Mouse (Mus musculus): ENCODE data around the gene Stat4.

Stat4 gene

DNA sequence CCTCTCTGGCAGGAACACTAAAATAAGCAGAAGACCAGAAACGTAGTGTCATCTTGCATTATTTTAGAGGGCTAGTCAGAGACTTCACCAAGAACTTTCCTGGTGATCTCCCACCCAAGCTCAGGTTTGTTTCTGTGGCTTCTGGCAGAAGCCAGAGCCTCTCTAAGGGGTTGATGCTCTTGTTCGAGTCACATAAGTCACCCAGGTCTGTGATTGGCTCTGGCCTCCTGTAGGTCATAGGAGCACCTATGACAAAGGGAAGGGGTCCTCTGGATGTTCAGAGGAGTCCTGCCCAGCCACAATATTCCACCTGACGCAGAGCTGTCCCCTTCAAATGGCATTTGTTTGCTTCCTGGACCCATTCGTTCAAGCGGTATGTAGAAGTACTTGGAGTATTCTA is at the start of gene Stat4:
Gene Stat4, plus strand, starts transcription at position 301 of the 400 bp plus-strand sequence.
- 84% methylated on average over 5 of the region's 5 CpGs for WGBS

GRCm38 (mm10) chr1:51938357-51938756 is 48.6 kb upstream of the Stat4 start:
- 95% methylated on average over 7 of the region's 7 CpGs for WGBS

DNA sequence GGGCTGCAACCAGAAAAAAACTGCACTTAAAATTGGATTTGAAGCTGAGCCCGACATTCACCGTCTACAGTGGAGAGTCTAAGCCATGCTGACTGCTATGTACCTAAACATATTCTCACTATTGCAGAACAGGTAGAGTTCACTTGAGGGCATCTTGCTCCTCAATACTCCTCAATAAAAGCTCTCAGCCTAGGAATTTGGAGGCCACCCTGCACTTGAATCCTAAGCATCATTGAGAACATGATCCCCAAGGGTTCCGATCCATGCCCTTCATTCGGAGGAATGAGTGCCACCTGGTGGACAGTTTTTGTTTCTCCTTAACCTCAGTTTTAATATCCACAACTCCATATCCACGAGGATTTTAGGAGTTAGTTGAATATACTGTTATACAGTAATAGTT is 42.2 kb upstream of the Stat4 start:
- WGBS = 30% methylated on average over 5 of the region's 5 CpGs

GRCm38 (mm10) chr1:51947116-51947515 is 39.8 kb upstream of the Stat4 start:
- 76% methylated on average over 4 of the region's 4 CpGs for WGBS

DNA sequence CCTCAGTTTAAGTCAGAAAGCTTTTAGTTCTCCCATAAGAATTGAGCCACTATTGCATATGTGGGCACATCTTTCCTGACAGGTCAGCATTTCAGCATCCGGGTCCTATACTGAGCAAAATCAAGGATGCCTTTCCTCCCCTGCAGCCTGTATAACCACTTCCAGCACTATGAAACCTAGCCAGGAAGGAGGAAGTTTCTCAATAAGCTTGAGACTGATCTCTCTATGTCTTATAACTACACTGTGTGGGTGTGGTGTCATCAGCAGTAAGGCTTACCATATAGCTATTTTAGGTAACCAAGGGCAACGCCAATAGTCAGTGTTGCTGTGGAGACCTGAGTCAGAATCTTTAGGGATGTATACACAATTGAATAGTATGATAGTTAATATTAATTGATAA is 22.3 kb upstream of the Stat4 start:
- 68% methylated on average over 2 of the region's 2 CpGs for WGBS

DNA sequence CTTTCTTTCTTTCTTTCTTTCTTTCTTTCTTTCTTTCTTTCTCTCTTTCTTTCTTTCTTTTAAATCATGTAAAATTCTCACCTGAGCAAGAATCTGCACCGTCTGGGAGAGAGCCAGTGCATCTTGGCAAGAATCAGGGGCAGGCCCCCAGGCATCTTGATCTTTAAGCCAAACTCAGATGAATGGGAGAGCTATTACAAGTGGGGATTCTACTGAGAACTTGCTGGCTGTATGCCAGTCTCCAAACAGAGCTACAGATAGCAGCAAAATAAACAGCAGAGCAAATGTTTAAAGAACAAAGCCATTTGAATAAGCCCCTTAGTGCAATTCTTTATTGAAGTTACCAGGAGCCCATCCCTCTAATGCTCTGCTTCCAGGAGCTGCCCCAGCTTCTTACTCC is 18.0 kb upstream of the Stat4 start:
- 45% methylated on average over 1 of the region's 1 CpGs for WGBS

GRCm38 (mm10) chr1:51970182-51970581 is 16.8 kb upstream of the Stat4 start:
- 67% methylated on average over 6 of the region's 6 CpGs for WGBS

GRCm38 (mm10) chr1:51975589-51975988 is 11.4 kb upstream of the Stat4 start:
- 94% methylated on average over 5 of the region's 5 CpGs for WGBS

DNA sequence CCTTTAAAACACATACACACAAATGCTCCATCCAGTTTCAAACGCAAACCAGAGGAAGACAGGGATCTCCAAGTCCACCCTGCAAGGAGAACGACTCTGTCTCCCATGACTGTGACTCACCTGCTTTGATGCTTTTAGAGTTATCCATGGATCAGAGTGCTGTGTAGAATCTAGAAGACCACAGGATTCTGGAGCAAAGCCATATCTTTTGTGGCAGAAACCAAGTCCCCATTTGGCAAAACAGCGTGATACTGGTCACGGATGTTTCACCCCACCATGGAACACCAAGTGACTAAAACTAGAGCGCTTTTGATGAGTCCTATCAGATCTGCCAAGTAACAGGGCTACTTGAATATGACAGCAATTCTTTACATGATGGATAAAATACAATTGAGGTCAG is 7.9 kb upstream of the Stat4 start:
- WGBS = 96% methylated on average over 5 of the region's 5 CpGs

- 49% methylated on average over 8 of the region's 8 CpGs for WGBS
Measured at GRCm38 (mm10) chr1:51991983-51992609, 5.1 kb downstream of the Stat4 start.

DNA sequence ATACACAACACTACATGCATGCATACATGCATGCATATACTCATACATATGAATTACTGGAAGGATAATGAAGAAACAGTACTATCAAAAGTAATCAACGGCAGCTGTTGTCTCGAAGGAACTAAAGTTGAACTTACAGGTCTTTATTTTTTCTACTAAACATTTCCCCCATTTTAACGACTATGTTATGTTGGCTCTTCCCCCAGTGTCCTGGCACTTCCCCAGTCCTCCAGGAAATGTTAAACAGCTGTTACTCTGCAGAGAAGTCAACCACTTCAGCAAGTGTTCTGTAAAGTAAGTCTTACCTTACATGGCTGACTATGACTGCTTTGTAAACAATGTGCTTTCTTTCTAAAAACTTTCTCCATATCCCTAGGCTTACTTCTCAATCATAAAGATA is 9.1 kb downstream of the Stat4 start:
- WGBS = 61% methylated on average over 3 of the region's 3 CpGs

DNA sequence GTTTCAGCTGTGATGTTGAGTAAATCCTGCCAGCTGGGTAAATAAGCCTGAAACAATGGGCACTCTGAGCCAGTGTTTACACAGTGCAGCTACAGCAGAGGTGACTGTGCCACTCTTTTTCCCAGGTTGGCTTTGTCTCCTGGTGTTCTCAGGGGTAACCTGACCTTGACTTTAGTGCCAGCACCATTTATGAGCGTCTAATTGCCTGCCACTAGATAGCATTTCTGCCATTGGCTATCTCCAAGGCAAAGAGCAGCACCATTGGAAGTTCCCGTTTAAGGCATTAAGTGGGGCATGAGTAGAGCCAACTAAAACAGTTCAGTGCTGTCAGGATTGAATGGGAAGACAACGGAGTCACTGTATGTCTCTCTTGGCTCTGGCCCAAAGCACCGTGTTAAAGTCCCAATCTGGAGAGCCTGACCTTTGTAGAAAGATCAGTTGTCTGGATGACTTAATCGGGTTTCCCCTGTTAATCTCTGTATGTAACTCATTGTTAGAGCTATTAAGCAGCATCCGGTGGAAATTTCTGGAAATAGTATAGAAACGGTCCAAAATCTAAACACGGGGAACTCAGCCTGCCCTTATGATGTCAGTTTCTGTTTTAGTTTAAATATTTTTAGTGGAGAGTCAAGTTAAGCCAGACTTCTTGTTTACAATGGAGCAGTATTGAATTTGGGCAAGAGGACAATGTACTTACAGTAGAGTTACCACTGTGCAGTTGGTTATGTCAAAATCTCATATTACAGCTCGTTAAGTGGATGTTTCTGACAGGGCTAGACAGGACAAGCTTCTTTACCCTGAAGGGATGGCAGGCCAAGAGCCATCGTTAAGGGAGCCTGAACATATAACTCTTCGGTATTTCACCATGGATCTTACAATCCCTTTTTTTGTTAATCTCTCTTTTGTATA is 10.1 kb downstream of the Stat4 start:
- 44% methylated on average over 11 of the region's 11 CpGs for WGBS

GRCm38 (mm10) chr1:51998542-51998941 is 11.6 kb downstream of the Stat4 start:
- 47% methylated on average over 5 of the region's 5 CpGs for WGBS

DNA sequence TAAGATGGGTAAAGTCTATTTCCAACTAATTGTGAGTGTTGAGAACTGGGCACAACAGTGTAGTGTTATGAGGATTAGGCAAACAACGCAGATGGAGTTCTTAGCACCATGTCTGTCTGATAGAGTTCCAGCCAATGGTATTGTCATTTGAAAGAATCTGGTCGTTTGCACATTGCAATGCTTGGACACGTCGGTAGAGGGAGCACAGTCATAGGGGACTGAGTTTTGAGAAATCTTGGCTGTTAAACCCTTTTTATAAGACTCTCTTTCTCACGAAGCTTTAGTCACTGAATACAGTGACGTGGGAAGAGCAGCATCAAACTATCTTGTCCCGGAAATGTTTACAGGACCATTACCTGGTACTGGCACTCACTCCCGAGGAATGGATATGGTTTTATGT is 17.1 kb downstream of the Stat4 start:
- WGBS = 10% methylated on average over 8 of the region's 8 CpGs

DNA sequence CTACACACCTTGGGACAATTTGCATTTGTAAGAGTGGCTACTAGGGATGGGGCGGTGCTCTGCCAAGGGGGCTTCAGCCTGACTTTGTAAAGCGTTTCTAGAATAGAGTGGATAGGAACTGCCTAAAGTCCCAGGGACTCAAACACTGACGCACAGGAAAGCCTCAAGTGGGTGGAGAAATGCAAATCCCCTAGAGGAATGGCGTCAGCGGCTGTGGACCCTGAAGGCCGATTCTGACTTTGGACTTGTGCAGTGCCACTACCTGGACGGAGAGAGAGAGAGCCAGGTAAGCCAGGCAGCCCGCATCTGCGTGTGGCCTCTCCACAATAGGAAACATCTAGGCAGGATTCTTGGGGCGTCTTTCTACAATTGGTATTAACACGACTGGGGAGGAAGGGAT is 21.5 kb downstream of the Stat4 start:
- WGBS = 21% methylated on average over 11 of the region's 11 CpGs

DNA sequence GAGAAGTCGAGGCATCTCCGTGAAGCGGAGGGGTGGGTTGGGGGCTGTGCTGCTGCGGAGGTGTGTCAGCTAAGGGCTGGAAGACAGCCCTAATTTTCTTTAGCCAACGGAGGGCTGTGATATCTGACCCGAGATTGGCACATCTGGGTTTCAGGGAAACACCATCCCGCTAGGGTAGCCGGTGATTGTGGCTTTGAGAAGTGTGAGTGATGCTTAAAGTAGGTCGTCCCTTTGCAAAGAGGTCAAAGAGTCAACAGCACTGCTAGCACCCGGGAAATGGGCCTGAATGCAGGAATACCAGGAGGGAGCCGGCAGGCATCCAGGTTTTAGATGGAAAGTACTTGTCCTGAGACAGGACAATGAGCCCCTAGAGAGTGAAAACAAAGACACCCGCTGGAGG is 22.0 kb downstream of the Stat4 start:
- 14% methylated on average over 12 of the region's 12 CpGs for WGBS

GRCm38 (mm10) chr1:52010741-52011140 is 23.8 kb downstream of the Stat4 start:
- WGBS = 80% methylated on average over 5 of the region's 5 CpGs

DNA sequence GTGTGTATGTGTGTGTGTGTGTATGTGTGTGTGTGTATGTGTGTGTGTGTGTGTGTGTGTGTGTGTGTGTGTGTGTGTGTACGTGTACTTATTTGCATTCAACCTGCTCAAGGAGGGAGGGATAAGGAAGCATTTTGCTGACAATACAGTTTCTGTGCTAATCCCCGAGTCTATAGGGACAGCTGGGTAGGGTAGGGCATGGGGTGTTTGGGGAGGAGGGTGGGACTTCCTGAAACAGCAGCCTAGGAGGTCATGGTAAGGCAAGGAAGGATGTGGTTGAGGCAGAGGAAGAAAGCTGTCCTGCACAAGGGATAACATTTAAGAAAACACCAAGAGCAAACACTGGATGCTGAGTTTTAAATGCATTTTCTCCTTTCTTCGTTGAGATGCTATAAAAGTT is 24.3 kb downstream of the Stat4 start:
- 81% methylated on average over 3 of the region's 3 CpGs for WGBS

DNA sequence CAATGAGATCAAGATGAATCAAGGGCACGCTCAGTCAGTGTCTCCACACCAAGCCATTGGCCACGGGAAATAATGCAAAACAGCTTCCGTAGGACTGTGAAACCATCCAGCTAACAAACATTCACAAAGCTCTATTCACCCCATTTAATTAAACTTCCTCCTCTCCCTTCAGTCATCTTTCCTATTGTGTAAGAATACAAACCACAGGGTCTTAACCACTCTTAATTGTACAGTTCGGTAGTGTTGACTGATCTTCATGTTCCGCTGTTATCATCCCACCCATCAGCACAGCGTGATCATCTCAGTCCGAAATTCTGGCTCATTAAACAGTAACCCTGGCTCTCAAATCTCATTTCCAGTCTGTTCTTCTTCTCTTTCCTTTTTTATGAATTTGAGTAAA is 25.8 kb downstream of the Stat4 start:
- 83% methylated on average over 7 of the region's 7 CpGs for WGBS

- WGBS = 70% methylated on average over 4 of the region's 4 CpGs
Measured at GRCm38 (mm10) chr1:52019621-52020020, 32.7 kb downstream of the Stat4 start.

GRCm38 (mm10) chr1:52021936-52022725 is 35.2 kb downstream of the Stat4 start:
- 96% methylated on average over 4 of the region's 4 CpGs for WGBS

- WGBS = 90% methylated on average over 5 of the region's 5 CpGs
Measured at GRCm38 (mm10) chr1:52028686-52029085, 41.7 kb downstream of the Stat4 start.
